Mouse (Mus musculus) spleen, adult 10 weeks (tissue): ENCODE results near the gene Apol8. TPM values are rescaled to one million over a fixed set of nuclear protein-coding genes. Genes with fewer than 3 reads are reported as not detected.

Experiments used
- polyA plus RNA-seq: library from polyadenylated mRNA; stranded (reverse); fragments of 350-450 nt; fragmentation: Illumina TruSeq; extraction: RNeasy Lipid Tissue Mini Kit (QIAGEN cat#74804); gene quantifications from one replicate; pipeline ENCODE4 v1.2.3, GENCODE M21; 2015; ENCODE audit warnings: low replicate concordance; ENCODE audit not compliant: insufficient read depth

The Apol8 gene
- polyA plus RNA-seq = 4.1 TPM

GRCm38 (mm10) chr15:77756848-77757247 is at the start of gene Apol8:
Apol8 (minus strand) TSS chr15:77757003.

GRCm38 (mm10) chr15:77728739-77729138 is 28.1 kb downstream of the Apol8 start, which contains the start of gene Apol9b:
Apol9b (plus strand) TSS chr15:77729039.

GRCm38 (mm10) chr15:77698656-77699055 is 58.1 kb downstream of the Apol8 start, which contains the start of gene Apol7e:
Apol7e (plus strand) TSS chr15:77698857.

Other genes starting within 250 kb of the Apol8 start
- gene Apol11a, start 248.7 kb downstream of the Apol8 start, polyA plus RNA-seq = 0.37 TPM
- gene Apol7c, start 223.7 kb downstream of the Apol8 start, polyA plus RNA-seq = 121 TPM
- gene 1700025B11Rik, start 195.1 kb downstream of the Apol8 start, polyA plus RNA-seq = not detected
- gene Apol10b, start 160.9 kb downstream of the Apol8 start, polyA plus RNA-seq = 7.3 TPM
- not detected for gene Gm36245, start 157.7 kb downstream of the Apol8 start, polyA plus RNA-seq
- 19.8 TPM for gene Apol11b, start 113.7 kb downstream of the Apol8 start, polyA plus RNA-seq
- 42.7 TPM for gene Apol7e, start 58.1 kb downstream of the Apol8 start, polyA plus RNA-seq
- 1.7 TPM for gene Apol9b, start 28.0 kb downstream of the Apol8 start, polyA plus RNA-seq
- 209 TPM for gene Myh9, start 85.2 kb upstream of the Apol8 start, polyA plus RNA-seq
- gene Txn2, start 172.0 kb upstream of the Apol8 start, polyA plus RNA-seq = 63.1 TPM
- 9.0 TPM for gene Foxred2, start 199.7 kb upstream of the Apol8 start, polyA plus RNA-seq
- gene Eif3d, start 213.8 kb upstream of the Apol8 start, polyA plus RNA-seq = 97.7 TPM